Mouse (Mus musculus): Measurements from ENCODE around the gene Ptpn14.

Ptpn14 gene

DNA sequence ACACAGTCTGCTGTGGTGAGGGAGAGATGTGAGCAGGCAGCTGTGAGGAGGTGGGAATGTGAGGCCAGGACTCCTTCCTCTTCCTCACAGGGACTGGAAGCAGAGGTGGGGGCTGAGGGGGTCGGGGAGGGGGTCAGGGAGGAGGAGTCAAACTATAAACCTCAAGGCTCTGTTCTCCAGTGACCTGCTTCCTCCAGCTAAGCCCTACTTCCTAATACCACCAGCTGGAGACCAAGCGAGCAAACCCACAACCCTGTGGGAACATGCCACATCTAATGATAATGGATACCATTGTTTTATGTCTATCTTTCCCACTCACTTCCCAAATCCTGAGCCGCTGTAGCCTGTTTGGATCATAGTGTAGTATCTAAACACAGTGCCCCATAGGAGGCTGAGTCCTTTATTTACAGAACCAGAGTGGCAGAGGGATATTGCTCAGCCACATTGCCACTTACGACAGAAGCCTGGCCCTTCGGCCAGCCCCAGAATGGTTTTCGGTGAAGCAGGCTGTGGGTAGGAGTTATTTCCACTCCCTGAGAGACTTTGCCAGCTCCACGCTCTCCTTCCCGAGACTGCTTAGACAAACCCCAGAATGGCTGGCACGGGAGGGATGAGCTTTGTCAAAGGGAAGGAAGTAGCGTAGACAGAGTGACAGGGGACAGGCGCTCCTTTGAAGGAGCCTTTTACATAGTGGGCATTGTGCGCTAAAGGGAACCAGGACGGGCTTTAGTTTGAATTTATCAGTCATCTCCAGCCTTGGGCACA is 78.6 kb downstream of the Ptpn14 start:
- TF ChIP-seq GATA4 (IDR thresholded peaks at IDR 0.05; ENCODE audit: insufficient replicate concordance, low read length), result no peak

DNA sequence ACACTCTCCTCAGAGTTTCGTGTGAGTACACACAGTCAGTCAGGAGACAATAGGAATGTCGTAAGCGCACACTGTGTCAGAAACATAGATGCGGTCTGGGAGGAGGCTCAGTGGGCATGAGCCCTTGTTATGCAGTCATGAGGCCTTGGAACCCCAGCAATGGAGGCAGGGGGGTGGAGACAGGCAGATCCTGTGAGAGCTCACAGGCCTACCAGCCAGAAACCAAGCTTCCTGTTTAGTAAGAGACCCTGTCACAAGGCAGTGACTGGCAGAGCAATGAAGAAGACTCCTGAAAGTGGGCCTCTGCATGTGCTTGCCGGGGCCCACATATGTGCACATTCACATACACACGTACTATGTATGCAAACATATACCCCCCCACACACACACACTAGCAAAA is 79.9 kb downstream of the Ptpn14 start:
- no peak for TF ChIP-seq GATA4 (IDR thresholded peaks at IDR 0.05; ENCODE audit: insufficient replicate concordance, low read length)

- TF ChIP-seq GATA4 (IDR thresholded peaks at IDR 0.05; ENCODE audit: insufficient replicate concordance, low read length), result no peak
Observed at GRCm38 (mm10) chr1:189808453-189808852, 80.4 kb downstream of the Ptpn14 start.

- TF ChIP-seq GATA4 (IDR thresholded peaks at IDR 0.05; ENCODE audit: insufficient replicate concordance, low read length), result no peak
Observed at GRCm38 (mm10) chr1:189811778-189812177, 83.7 kb downstream of the Ptpn14 start.

GRCm38 (mm10) chr1:189814385-189814784 is 86.3 kb downstream of the Ptpn14 start:
- TF ChIP-seq GATA4 (IDR thresholded peaks at IDR 0.05; ENCODE audit: insufficient replicate concordance, low read length), result no peak

DNA sequence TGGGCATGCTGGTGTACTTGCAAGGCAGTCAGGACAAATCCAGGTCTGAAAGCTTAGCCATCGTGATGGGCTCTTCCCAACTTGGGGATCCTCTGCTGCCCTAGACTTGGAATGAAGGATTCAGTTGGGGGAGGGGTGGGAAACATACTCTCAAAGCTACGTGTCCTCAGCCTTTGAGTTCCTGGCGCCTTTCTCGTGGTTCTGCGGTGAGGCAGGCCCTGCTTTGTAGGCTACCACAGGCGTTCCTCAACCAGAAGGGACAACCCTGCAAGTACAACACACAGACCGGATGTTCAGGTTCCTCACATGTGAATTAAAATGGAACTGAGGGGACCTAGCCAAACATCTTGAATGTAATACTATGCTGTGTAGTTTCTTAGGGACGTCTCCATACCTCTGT is 89.0 kb downstream of the Ptpn14 start:
- TF ChIP-seq GATA4 (IDR thresholded peaks at IDR 0.05; ENCODE audit: insufficient replicate concordance, low read length), result no peak

DNA sequence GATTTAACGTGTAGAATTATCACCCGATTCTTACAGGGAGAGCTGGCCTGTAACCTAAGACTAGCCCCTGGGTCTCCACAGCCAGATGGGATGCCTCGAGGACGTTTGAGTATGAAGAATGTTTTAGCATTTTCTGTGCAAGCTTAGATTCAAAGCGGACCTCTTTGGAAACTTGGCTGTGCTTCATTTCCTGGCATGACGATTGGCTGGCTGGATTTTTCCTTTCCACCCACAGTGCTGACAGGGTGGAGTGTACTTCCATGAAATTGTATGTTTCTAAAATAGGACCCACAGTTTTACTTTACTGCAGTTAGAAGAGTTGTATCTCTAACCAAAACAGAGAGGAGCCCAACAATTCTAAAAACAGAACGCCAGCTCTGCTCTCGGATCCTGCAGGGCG is 89.7 kb downstream of the Ptpn14 start:
- TF ChIP-seq GATA4 (IDR thresholded peaks at IDR 0.05; ENCODE audit: insufficient replicate concordance, low read length), result no peak

DNA sequence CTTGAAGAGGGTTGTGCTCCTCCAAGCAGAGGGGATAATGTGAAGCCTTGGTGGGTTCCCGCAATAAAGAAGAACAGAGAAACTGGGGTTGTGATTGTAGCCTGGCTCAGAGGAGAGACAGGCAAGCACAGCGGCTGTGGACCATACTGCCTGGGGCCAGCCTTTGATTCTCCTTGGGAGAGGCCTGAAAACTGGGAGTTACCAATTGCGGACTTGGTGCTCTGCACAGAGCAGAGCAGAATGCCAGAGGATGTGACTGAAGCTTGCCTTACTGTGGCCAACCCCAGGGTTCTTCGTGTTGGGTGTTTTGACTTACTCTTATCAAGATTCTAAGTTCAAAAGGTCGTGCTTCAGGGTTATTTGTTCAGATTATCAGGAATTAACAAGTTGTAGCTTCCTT is 92.0 kb downstream of the Ptpn14 start:
- TF ChIP-seq GATA4 (IDR thresholded peaks at IDR 0.05; ENCODE audit: insufficient replicate concordance, low read length), result no peak

GRCm38 (mm10) chr1:189824436-189824835 is 96.4 kb downstream of the Ptpn14 start:
- TF ChIP-seq GATA4 (IDR thresholded peaks at IDR 0.05; ENCODE audit: insufficient replicate concordance, low read length), result no peak

DNA sequence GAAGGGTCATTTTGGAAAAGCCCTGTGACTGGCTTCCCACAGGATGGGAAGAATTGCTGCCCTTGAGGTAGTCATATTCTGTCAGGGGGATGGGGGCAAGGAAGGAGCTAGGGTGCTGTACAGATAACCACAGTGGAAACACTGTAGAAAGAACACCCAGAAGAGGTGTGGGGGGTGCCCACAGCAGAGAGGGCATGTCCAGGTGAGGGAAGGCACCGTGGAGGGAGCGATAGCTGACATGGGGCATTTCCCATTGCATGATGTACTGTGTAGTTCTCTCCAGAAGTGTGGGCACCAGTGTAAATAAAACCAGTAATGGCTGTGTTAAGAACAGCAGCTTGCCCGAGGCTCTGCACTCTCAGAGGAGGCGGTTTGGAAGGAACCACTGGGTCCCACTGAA is 102.3 kb downstream of the Ptpn14 start:
- TF ChIP-seq GATA4 (IDR thresholded peaks at IDR 0.05; ENCODE audit: insufficient replicate concordance, low read length), result no peak

- TF ChIP-seq GATA4 (IDR thresholded peaks at IDR 0.05; ENCODE audit: insufficient replicate concordance, low read length), result no peak
Observed at GRCm38 (mm10) chr1:189830797-189831232, 102.7 kb downstream of the Ptpn14 start.

DNA sequence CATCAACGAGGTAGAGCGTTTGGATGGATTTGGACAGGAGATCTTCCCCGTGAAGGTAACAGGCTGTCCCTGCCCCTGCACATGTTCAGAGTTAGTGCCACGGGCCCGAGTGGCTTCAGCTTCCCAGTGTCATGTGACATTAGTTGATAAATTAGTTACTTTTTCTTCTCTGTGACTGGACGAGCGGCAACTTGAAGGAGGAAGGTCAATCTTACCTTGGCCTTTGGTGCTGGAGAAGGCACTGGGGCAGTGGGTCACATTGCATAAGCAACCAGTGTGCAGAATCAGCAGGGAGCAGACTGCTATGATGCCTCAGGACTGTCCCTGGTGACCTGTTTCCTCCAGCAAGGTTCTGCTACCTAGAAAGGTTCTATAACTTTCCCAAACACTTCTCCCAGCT is 105.3 kb downstream of the Ptpn14 start:
- TF ChIP-seq GATA4 (IDR thresholded peaks at IDR 0.05; ENCODE audit: insufficient replicate concordance, low read length), result no peak

DNA sequence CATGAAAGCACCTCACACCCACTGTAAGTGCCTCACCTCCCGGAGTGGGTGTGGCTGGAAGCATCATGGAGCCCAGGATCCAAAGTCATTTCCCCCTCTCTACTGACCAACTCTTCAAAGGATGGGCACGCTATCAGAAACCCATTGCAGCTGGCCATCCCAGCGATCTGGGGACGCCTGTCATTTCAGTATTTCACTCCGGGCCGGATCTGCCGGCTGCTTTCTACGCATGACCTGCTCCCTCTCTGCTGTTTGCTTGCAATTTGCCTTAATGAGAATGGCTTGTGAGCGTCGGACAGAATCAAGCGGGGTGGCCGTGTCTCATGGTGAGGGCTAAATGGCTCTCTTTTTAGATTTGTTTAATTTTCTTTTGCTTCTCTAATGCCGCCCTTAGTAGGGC is 106.1 kb downstream of the Ptpn14 start:
- no peak for TF ChIP-seq GATA4 (IDR thresholded peaks at IDR 0.05; ENCODE audit: insufficient replicate concordance, low read length)

DNA sequence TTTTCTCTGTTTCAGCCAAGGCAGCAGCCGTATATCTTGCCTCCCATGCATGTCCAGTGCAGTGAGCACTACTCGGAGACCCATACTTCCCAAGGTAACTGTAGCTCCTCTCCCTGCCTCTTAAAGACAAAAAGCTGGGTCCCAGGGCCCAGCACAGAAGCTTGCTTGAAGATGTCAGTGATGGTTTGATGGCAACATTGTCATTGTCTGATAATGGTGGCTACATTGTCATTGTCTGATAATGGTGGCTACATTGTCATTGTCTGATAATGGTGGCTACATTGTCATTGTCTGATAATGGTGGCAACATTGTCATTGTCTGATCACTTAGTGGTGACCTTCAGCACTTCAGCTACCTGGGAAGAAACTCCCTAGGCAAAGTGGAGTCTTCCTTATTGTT is 118.3 kb downstream of the Ptpn14 start:
- TF ChIP-seq GATA4 (IDR thresholded peaks at IDR 0.05; ENCODE audit: insufficient replicate concordance, low read length), result no peak

- no peak for TF ChIP-seq GATA4 (IDR thresholded peaks at IDR 0.05; ENCODE audit: insufficient replicate concordance, low read length)
Observed at GRCm38 (mm10) chr1:189849550-189849949, 121.5 kb downstream of the Ptpn14 start.

GRCm38 (mm10) chr1:189852051-189852450 is 124.0 kb downstream of the Ptpn14 start:
- no peak for TF ChIP-seq GATA4 (IDR thresholded peaks at IDR 0.05; ENCODE audit: insufficient replicate concordance, low read length)

GRCm38 (mm10) chr1:189852456-189852855 is 124.4 kb downstream of the Ptpn14 start:
- no peak for TF ChIP-seq GATA4 (IDR thresholded peaks at IDR 0.05; ENCODE audit: insufficient replicate concordance, low read length)

Measured in liver, adult (tissue).